Mouse (Mus musculus) forebrain, embryonic 10.5 days (tissue): ENCODE measurements at regions not wholly inside any gene's neighbourhood (a gene's known extent, or its start where the extent isn't known, plus 50 kb on each side); places are given as distances from the start of the nearest gene placed in this dataset.

Experiments used
- DNase-seq: peaks from one replicate; pipeline ENCODE4 v3.0.0-alpha.2; 2017; ENCODE audit warnings: low spot score; ENCODE audit errors: extremely low spot score
- H3K27ac ChIP-seq: fragments of 300-500 bp; sonication (generic); 2 replicates; pipeline ENCODE4 v1.5.1; 2016; ENCODE audit warnings: mild to moderate bottlenecking
- H3K27me3 ChIP-seq: fragments of 300-500 bp; sonication (generic); 2 replicates; pipeline ENCODE4 v1.6.1; 2016; ENCODE audit warnings: mild to moderate bottlenecking; ENCODE audit not compliant: poor library complexity, severe bottlenecking
- H3K36me3 ChIP-seq: fragments of 300-500 bp; sonication (generic); replicated peaks from 2 replicates; pipeline ENCODE4 v1.6.1; 2016; ENCODE audit warnings: mild to moderate bottlenecking, moderate library complexity
- H3K4me1 ChIP-seq: fragments of 300-500 bp; sonication (generic); 2 replicates; pipeline ENCODE4 v1.6.1; 2016
- H3K4me3 ChIP-seq: fragments of 300-500 bp; sonication (generic); 2 replicates; pipeline ENCODE4 v1.5.1; 2016; ENCODE audit warnings: mild to moderate bottlenecking, moderate library complexity
- H3K9me3 ChIP-seq: fragments of 300-500 bp; sonication (generic); 2 replicates; pipeline ENCODE4 v1.6.1; 2016; ENCODE audit warnings: mild to moderate bottlenecking, moderate library complexity
- WGBS: fragments of 180-500 bp; shearing (Covaris S2); methylation state at CpG from one replicate; pipeline ENCODE4 v1.1.7; 2016; 5-methylcytosine and 5-hydroxymethylcytosine counted together

GRCm38 (mm10) chrX:99556876-99557354 is 85.8 kb upstream of the Pja1 start:
- H3K27ac ChIP-seq = peak overlapping the region; percentile 78

GRCm38 (mm10) chrX:99555976-99556781 is 85.1 kb upstream of the Pja1 start:
- DNase-seq = peak; percentile 30
- H3K4me3 ChIP-seq = no peak overlapping the region; the same call in 1 of the 2 replicates
- WGBS = 30% methylated on average over 13 of the region's 13 CpGs
- H3K27ac ChIP-seq = peak overlapping the region; percentile 40; the same call in 1 of the 2 replicates
- H3K36me3 ChIP-seq = no peaks in the 10 kb centered on the region
- H3K4me1 ChIP-seq = peaks cover 63% of the 10 kb centered on the region
- peaks cover 99% of the 10 kb centered on the region for H3K27me3 ChIP-seq
- no peaks in the 10 kb centered on the region for H3K9me3 ChIP-seq

More at GRCm38 (mm10) chrX:99556876-99557354, 85.8 kb upstream of the Pja1 start:
- Histone ChIP-seq H3K9me3 (no peaks in the 10 kb centered on the region), H3K36me3 (no peaks in the 10 kb centered on the region), H3K4me1 (peaks cover 65% of the 10 kb centered on the region), H3K4me3 (peak overlapping the region; percentile 22; the same call in 1 of the 2 replicates), H3K27me3 (peaks cover 99% of the 10 kb centered on the region)
- WGBS = 19% methylated on average over 8 of the region's 8 CpGs
- peak; percentile 33 for DNase-seq

- peaks cover 99% of the 10 kb centered on the region for H3K27me3 ChIP-seq
- H3K9me3 ChIP-seq = no peaks in the 10 kb centered on the region
- H3K4me1 ChIP-seq = peaks cover 66% of the 10 kb centered on the region
- no peak overlapping the region for H3K27ac ChIP-seq
- 83% methylated on average over 2 of the region's 2 CpGs for WGBS
- no peak overlapping the region for H3K4me3 ChIP-seq
- no peaks in the 10 kb centered on the region for H3K36me3 ChIP-seq
- DNase-seq = no peak
These were observed 81.7 kb upstream of the Pja1 start for GRCm38 (mm10) chrX:99552778-99553177.

- WGBS = 55% methylated on average over 7 of the region's 7 CpGs
- no peaks in the 10 kb centered on the region for H3K9me3 ChIP-seq
- peaks cover 45% of the 10 kb centered on the region for H3K4me1 ChIP-seq
- peak overlapping the region; percentile 78 for H3K27ac ChIP-seq
- DNase-seq = peak; percentile 27
- H3K4me3 ChIP-seq = no peak overlapping the region
- H3K27me3 ChIP-seq = peaks cover 99% of the 10 kb centered on the region
- H3K36me3 ChIP-seq = no peaks in the 10 kb centered on the region
These were observed 79.1 kb upstream of the Pja1 start for GRCm38 (mm10) chrX:99550057-99550760.

GRCm38 (mm10) chrX:99548284-99549019 is 77.4 kb upstream of the Pja1 start:
- peaks cover 98% of the 10 kb centered on the region for H3K27me3 ChIP-seq
- H3K9me3 ChIP-seq = no peaks in the 10 kb centered on the region
- H3K4me3 ChIP-seq = no peak overlapping the region
- no peaks in the 10 kb centered on the region for H3K36me3 ChIP-seq
- no peak overlapping the region for H3K27ac ChIP-seq
- WGBS = 64% methylated on average over 4 of the region's 4 CpGs
- DNase-seq = no peak
- H3K4me1 ChIP-seq = peaks cover 28% of the 10 kb centered on the region

GRCm38 (mm10) chrX:99544410-99544809 is 73.3 kb upstream of the Pja1 start:
- 90% methylated on average over 4 of the region's 4 CpGs for WGBS
- no peak overlapping the region for H3K27ac ChIP-seq
- peaks cover 98% of the 10 kb centered on the region for H3K27me3 ChIP-seq
- no peaks in the 10 kb centered on the region for H3K9me3 ChIP-seq
- DNase-seq = no peak
- no peak overlapping the region for H3K4me3 ChIP-seq
- no peaks in the 10 kb centered on the region for H3K36me3 ChIP-seq
- H3K4me1 ChIP-seq = peaks cover 13% of the 10 kb centered on the region

- H3K27ac ChIP-seq = no peak overlapping the region
- peaks cover 10% of the 10 kb centered on the region for H3K4me1 ChIP-seq
- H3K36me3 ChIP-seq = no peaks in the 10 kb centered on the region
- DNase-seq = no peak
- WGBS = 97% methylated on average over 3 of the region's 3 CpGs
- peaks cover 96% of the 10 kb centered on the region for H3K27me3 ChIP-seq
- no peaks in the 10 kb centered on the region for H3K9me3 ChIP-seq
- no peak overlapping the region for H3K4me3 ChIP-seq
These were observed 70.8 kb upstream of the Pja1 start for GRCm38 (mm10) chrX:99541916-99542315.

GRCm38 (mm10) chrX:99540087-99540576 is 69.1 kb upstream of the Pja1 start:
- WGBS = 66% methylated on average over 6 of the region's 6 CpGs
- no peaks in the 10 kb centered on the region for H3K9me3 ChIP-seq
- DNase-seq = no peak
- peaks cover 10% of the 10 kb centered on the region for H3K4me1 ChIP-seq
- peaks cover 97% of the 10 kb centered on the region for H3K27me3 ChIP-seq
- H3K36me3 ChIP-seq = no peaks in the 10 kb centered on the region
- H3K4me3 ChIP-seq = no peak overlapping the region
- H3K27ac ChIP-seq = no peak overlapping the region

GRCm38 (mm10) chrX:99539684-99540083 is 68.6 kb upstream of the Pja1 start:
- H3K9me3 ChIP-seq = no peaks in the 10 kb centered on the region
- H3K27me3 ChIP-seq = peaks cover 98% of the 10 kb centered on the region
- no peak overlapping the region for H3K27ac ChIP-seq

GRCm38 (mm10) chrX:99537814-99538213 is 66.7 kb upstream of the Pja1 start:
- peaks cover 10% of the 10 kb centered on the region for H3K4me1 ChIP-seq
- no peaks in the 10 kb centered on the region for H3K36me3 ChIP-seq
- no peak overlapping the region for H3K4me3 ChIP-seq
- 90% methylated on average over 4 of the region's 4 CpGs for WGBS
- no peak for DNase-seq
- H3K27me3 ChIP-seq = peaks cover 98% of the 10 kb centered on the region
- no peak overlapping the region for H3K27ac ChIP-seq
- H3K9me3 ChIP-seq = no peaks in the 10 kb centered on the region

More at GRCm38 (mm10) chrX:99539684-99540083, 68.6 kb upstream of the Pja1 start:
- WGBS = 95% methylated on average over 4 of the region's 4 CpGs
- Histone ChIP-seq H3K36me3 (no peaks in the 10 kb centered on the region), H3K4me3 (no peak overlapping the region), H3K4me1 (peaks cover 10% of the 10 kb centered on the region)
- DNase-seq = no peak

- Histone ChIP-seq H3K4me1 (peaks cover 3% of the 10 kb centered on the region), H3K36me3 (no peaks in the 10 kb centered on the region), H3K27me3 (peaks cover 98% of the 10 kb centered on the region), H3K27ac (no peak overlapping the region), H3K9me3 (no peaks in the 10 kb centered on the region), H3K4me3 (no peak overlapping the region)
- no peak for DNase-seq
- 72% methylated on average over 4 of the region's 4 CpGs for WGBS
These were observed 63.8 kb upstream of the Pja1 start for GRCm38 (mm10) chrX:99534922-99535321.

- Histone ChIP-seq H3K27ac (no peak overlapping the region), H3K27me3 (peaks cover 100% of the 10 kb centered on the region), H3K4me1 (no peaks in the 10 kb centered on the region; the same call in 1 of the 2 replicates), H3K36me3 (no peaks in the 10 kb centered on the region), H3K4me3 (no peak overlapping the region), H3K9me3 (no peaks in the 10 kb centered on the region)
- no peak for DNase-seq
- 93% methylated on average over 3 of the region's 3 CpGs for WGBS
These were observed 60.1 kb upstream of the Pja1 start for GRCm38 (mm10) chrX:99531154-99531553.
